Mouse (Mus musculus): Measurements from ENCODE around the gene Lnpep.
"Not testable (repeated sequence)": the region's sequence is repeated elsewhere in the genome, so short reads cannot be mapped to it uniquely, and the experiment has no call there.

The Lnpep gene

GRCm38 (mm10) chr17:17624957-17625586, at the start of gene Lnpep:
Lnpep (minus strand) TSS chr17:17625050.
- peak; percentile 95 for DNase-seq (ENCODE audit: extremely low read depth, insufficient read length, low spot score)

- DNase-seq (ENCODE audit: extremely low read depth, insufficient read length, low spot score) = no peak
These were observed 31.0 kb upstream of the Lnpep start for GRCm38 (mm10) chr17:17655829-17656176.

DNA sequence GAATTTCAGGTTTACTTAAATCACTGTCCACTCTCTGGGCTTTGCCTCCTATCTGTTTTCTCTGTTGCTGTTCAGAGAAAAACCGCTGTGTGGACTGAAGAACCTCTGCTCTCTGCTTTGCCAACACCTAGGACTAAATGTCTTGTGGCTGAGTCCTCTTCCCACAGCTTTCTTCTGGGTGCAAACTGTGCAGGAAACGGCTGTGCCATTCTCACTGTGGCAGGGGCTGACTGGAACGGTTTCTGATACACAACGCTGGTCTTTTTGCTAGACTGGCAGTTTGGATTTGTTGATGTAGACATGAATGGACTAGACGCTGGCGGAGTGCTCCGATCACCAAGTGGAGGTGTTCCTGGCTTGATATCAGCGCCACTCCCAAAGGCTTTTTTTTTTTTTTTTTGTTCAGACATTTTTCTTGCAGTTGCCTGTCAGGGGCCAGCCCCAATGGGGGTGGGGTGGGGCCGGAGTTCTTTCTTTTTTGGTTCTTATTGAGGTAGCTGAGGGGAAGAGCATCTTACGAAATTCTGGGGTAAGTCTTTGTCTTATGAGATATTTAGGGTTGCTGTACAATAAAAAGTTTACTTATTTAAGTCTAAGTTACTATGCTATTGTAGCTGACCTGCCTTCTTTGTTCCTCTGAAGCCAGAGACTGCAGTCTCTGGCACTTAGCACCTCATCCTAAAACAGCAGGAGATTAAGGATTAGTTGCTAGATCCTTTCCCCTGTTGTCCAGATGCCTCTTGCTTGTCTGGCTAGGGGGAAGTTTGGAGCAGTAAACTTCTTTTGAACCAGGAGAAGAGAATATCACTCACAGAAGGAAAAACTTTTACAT, 30.4 kb upstream of the Lnpep start:
- no peak for DNase-seq (ENCODE audit: extremely low read depth, insufficient read length, low spot score)

- DNase-seq (ENCODE audit: extremely low read depth, insufficient read length, low spot score) = no peak
These were observed 27.7 kb upstream of the Lnpep start for GRCm38 (mm10) chr17:17652570-17652969.

DNA sequence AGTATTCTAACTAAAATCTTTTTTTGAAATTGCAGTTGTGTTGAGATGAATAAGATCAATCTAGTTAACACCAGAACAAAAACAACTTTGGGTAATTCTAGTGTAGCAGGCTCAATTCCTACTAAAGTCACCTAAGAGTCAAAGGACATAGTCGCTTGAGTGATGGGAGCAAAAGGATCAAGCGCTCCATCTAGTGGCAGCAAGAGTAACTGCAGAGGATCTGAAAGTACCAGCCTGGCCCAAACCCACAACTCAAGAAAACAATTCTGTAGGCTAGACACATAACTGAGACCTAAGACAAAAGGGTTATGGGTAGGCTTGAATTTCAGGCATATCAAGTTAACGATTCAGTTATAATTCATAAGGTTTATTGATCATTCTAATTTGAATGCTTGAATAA, 20.9 kb upstream of the Lnpep start:
- DNase-seq (ENCODE audit: extremely low read depth, insufficient read length, low spot score) = no peak

- DNase-seq (ENCODE audit: extremely low read depth, insufficient read length, low spot score) = no peak
These were observed 12.5 kb upstream of the Lnpep start for GRCm38 (mm10) chr17:17637387-17637786.

GRCm38 (mm10) chr17:17636147-17636546, 11.3 kb upstream of the Lnpep start:
- no peak for DNase-seq (ENCODE audit: extremely low read depth, insufficient read length, low spot score)

- DNase-seq (ENCODE audit: extremely low read depth, insufficient read length, low spot score) = no peak
These were observed 9.2 kb upstream of the Lnpep start for GRCm38 (mm10) chr17:17634033-17634432.

GRCm38 (mm10) chr17:17631985-17632384, 7.1 kb upstream of the Lnpep start:
- DNase-seq (ENCODE audit: extremely low read depth, insufficient read length, low spot score) = no peak

DNA sequence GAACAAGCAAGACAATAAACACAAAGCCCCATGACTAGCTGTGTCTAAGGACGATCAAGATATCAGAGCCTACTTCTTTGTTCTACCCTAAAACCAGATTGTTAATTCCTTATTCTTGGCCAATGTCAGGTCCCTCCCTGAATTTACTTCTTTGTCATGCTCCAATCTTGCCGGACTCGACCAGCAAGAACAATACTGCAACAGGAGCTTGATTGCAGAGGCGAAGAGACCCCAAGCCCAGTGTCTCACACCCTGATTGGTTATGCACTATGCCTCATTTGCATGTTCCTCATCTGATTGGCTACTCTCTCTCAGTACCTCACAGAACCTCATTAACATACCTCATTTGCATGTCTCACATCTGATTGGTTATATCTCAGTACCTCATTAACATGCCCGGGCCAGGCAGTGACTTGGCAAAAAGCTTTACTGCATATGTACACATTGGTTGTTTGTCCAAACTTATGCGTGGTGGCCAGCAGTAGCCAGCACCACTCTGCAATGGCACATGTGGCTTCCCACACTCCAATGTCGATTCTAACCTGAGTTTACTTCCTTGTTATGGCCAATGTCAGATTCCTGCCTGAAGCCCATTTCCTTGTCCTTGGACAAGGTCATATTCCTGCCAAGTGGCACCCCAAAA, 3.5 kb upstream of the Lnpep start:
- DNase-seq (ENCODE audit: extremely low read depth, insufficient read length, low spot score) = not testable (repeated sequence)

DNA sequence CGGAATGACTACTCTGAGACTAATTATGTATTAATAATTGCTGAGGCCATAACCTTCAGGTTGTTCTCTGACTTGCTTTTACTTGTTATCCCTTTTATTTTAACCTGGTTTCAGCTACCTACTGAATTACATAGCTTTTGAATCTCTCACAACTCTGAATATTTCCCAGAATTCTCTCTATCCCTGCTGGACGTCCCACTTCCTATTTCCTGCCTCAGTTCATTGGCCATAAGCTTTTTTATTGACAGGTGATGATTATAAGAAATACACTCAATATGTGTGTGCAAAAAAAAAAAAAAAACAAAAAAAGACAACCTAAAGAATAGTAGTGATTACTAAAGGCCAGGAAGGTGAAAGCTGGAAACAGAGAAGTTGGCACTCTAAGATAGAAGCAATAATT, 2.7 kb upstream of the Lnpep start:
- no peak for DNase-seq (ENCODE audit: extremely low read depth, insufficient read length, low spot score)

DNA sequence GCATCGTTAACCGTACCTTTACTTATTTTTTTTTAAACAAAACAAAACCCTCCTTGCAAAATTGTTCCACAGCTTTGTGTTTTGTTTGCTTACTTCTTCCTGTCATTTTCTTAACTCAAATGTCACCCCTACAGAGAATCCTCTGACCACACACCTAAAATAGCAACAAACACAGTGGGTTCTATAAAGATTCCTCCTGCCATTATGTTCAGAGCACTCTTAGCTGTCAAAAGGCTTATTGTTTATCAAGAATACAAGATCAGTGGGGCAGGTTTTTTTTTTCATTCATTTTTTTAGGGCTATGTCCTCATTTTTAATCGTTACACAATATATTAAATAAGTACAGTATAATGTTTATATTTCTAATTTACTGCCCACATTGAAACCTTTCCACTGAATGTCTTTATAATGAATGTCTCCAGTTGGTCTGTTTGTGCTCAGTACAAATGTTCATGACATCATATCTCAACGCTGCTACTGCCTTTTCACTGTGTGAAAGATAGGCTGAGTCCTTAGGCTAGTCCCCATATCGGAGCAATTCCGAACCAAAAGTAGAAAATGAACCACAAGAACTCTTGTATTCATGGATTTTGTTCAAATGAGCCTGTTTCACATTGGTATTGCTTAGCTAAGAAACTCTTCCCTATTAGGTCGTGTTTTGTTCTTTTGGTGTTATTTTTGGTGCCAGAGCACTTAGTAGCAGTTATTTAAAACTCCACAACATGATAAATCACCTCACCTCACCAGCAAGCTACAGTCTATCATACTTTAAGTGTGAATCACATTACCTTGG, 1.2 kb upstream of the Lnpep start:
- DNase-seq (ENCODE audit: extremely low read depth, insufficient read length, low spot score) = no peak

DNA sequence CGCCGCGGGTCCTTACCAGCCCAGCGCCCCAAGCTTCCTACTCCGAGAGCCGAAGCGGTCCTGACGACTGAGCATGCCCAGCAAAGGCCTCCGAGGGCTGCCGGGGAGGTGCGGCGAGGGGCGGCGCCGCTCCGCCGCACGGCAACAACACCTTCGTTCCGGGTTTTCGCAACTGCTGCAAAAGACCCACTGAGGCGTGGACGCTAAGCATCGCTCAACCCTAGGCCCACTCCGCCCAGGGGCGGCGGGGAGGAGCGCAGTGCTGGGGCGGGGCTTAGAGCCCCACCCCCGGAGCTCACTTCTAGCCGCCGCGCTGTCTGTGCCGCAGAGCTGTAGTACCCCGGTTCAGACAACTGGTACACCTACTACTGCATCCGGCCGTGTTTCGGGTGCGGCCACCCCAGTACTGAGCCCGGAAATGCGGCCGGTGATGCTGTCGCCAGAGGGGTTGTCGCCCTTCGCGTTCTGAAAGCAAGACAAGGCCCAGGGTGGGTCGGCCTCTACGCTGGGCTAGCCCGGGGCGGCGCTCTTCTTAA, 361 bp downstream of the Lnpep start:
- peak; percentile 100 for DNase-seq (ENCODE audit: extremely low read depth, insufficient read length, low spot score)

DNA sequence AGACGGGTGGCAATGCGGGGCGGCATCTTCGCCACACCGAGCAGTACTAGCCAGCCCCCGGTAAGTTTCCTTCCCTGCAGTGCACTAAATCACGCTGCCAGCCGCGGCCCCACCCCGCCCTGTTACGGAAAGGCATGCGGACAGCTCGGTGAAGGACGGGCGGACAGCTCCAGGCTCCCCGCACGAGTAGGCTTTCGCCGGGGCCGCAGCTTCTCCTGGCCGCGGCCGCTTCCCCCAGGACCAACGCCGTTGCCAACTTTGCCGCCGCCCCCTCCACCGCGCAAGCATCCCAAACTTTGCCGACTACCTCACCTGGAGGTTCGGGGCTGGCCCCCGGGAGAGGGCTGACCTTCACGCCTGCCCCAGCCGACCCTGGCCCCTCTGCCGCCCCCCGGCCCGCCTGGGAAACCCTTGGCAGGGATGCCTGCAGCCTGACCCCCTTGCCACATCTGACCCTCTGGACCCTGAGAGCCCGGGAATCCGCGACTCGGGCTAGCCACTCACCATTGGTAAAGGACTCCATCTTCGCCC, 895 bp downstream of the Lnpep start:
- peak; percentile 78 for DNase-seq (ENCODE audit: extremely low read depth, insufficient read length, low spot score)

DNA sequence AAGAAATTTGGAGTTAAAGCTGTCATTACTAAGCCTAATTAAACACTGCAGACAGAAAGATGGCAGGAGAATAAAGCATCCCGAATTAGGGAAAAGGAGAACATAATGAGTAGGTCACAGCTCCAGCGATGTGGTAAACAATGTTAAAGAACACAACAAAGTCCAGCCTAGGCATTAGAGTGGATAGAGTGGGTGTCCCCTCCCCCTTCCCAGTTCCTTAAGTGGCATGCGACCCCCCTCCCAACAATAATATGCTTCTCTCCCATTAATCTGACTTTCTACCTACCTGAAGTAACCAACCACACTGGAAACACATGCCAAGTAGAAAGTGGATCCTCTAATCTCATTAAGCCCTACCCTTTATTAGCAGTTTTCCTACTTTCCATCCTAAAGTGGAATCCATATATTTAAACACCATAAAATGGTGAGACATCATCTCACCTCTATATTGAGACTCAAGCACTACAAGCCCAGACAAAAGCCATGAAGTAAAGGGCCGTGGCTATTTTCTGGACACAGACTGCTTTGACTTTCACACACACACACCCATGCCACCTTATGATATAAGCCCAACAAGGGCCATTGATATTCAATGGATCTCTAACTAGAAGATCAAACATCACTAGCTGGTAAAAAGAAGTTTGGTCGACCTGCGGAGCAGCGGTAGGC, 1.5 kb downstream of the Lnpep start:
- no peak for DNase-seq (ENCODE audit: extremely low read depth, insufficient read length, low spot score)

DNA sequence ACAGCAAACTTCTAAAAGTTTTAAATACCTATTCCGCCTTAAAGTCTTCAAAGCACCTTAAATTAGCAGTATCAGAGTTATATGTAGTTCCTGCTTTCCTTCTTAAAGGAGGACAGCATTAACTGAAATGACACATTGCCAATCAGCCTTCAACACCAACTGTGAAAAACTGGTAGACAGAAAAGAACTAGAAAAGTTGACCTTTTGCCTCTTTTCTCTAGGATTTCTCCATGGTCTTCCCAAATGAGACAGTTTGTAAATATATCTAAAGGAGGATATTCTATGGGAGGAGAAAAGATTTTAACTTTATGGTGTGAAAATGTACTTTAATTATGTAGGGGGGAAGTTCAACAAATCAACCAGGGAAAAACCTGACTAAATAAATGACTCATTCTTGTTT, 2.3 kb downstream of the Lnpep start:
- no peak for DNase-seq (ENCODE audit: extremely low read depth, insufficient read length, low spot score)

GRCm38 (mm10) chr17:17621586-17621985, 3.3 kb downstream of the Lnpep start:
- no peak for DNase-seq (ENCODE audit: extremely low read depth, insufficient read length, low spot score)

DNA sequence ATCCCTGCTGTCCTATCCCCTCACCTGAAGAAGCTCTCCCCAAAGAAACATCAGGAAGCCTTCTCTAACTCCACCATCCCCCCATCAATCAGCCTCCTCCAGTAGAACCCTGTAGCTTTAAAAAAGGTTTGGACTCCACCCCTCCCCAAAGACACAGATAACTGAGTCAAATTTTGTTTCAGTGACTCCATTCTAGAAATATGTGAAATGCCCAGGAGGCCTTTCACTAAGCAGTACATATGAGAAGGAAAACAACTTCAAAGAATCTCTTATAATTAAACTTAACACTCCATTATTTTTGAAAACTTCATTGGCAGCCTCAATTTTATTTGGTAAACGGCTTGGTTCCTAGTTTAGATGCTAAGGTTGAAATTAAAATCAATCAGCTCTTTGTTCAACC, 6.4 kb downstream of the Lnpep start:
- DNase-seq (ENCODE audit: extremely low read depth, insufficient read length, low spot score) = peak; percentile 25

GRCm38 (mm10) chr17:17617440-17618204, 7.2 kb downstream of the Lnpep start:
- DNase-seq (ENCODE audit: extremely low read depth, insufficient read length, low spot score) = peak; percentile 34
